In genomic region chr16:37598463-37598862, GRCm38 (mm10) we compare ENCODE assay signal across 22 mouse cellular contexts. TPM values are rescaled to one million over a fixed set of nuclear protein-coding genes. Genes with fewer than 3 reads are reported as not detected.
A peak's percentile ranks its signal among the peaks of the same experiment; 100 is the strongest.
DNase-seq lines count a peak whose midpoint lies in the region; ATAC-seq and TF ChIP-seq lines count a peak whose summit lies in the region.
"Had no signal": no experiment of that assay in that cellular context is flagged by ENCODE, and none has a peak within 500 bp of the region (broad histone marks: within the 10 kb centered on the region; RNA-seq: fewer than 3 reads in every experiment).

No protein-coding gene starts in this region.

- TF ChIP-seq CTCF in lung, adult 2 months (IDR thresholded peaks at IDR 0.05; ENCODE audit: insufficient read depth, low read length): no peak

- 78% methylated on average over 7 of the region's 7 CpGs for WGBS in lung, adult 2 months
- 68% methylated on average over 7 of the region's 7 CpGs for WGBS in intestine, embryonic 15.5 days
- WGBS in hindbrain, embryonic 14.5 days: 91% methylated on average over 7 of the region's 7 CpGs
- WGBS in midbrain, embryonic 15.5 days: 86% methylated on average over 7 of the region's 7 CpGs

- no peaks in the 10 kb centered on the region for H3K9me3 ChIP-seq in intestine, embryonic 15.5 days
- no peaks in the 10 kb centered on the region for H3K9me3 ChIP-seq in hindbrain, embryonic 14.5 days (ENCODE audit: control insufficient read depth, low read length)
- H3K9me3 ChIP-seq in midbrain, embryonic 15.5 days: no peaks in the 10 kb centered on the region
- H3K9me3 ChIP-seq: embryonic facial prominence, embryonic 10.5 days; forebrain, embryonic 13.5 days; heart, embryonic 10.5 days; heart, embryonic 15.5 days; hindbrain, embryonic 13.5 days had no signal

- DNase-seq in lung, adult 18-20 months: peak; percentile 36 to 60
- DNase-seq in lung, adult 2 months: no peak
- DNase-seq in R1 (ENCODE audit: low read depth, low spot score): peak; percentile 8
- DNase-seq in lung, postnatal 14 days: peak; percentile 22
- DNase-seq in hindbrain, embryonic 14.5 days (ENCODE audit: low spot score): no peak
- DNase-seq in spleen, adult 12 weeks (ENCODE audit: low spot score): no peak
- DNase-seq: adrenal gland, postnatal 14 days; cerebellum, adult 18-20 months; cerebellum, adult 9-11 months; forebrain, postnatal 0 days; gastrocnemius, adult 2 months; gastrocnemius, postnatal 25 days; heart, postnatal 14 days had no signal

- H3K4me1 ChIP-seq in lung, adult 2 months (ENCODE audit: control insufficient read depth, insufficient read depth, low read length): no peaks in the 10 kb centered on the region
- H3K4me1 ChIP-seq in intestine, embryonic 15.5 days (replicated peaks): no peaks in the 10 kb centered on the region
- H3K4me1 ChIP-seq in hindbrain, embryonic 14.5 days (replicated peaks; ENCODE audit: control insufficient read depth, insufficient read depth, low read length): no peaks in the 10 kb centered on the region
- H3K4me1 ChIP-seq in midbrain, embryonic 15.5 days: no peaks in the 10 kb centered on the region
- H3K4me1 ChIP-seq: embryonic facial prominence, embryonic 10.5 days; forebrain, embryonic 13.5 days; heart, embryonic 15.5 days; hindbrain, embryonic 13.5 days had no signal

- no peak overlapping the region for H3K27ac ChIP-seq in intestine, embryonic 15.5 days
- H3K27ac ChIP-seq in hindbrain, embryonic 14.5 days: no peak overlapping the region
- no peak overlapping the region for H3K27ac ChIP-seq in midbrain, embryonic 15.5 days
- H3K27ac ChIP-seq: embryonic facial prominence, embryonic 10.5 days; forebrain, embryonic 13.5 days; gastrocnemius, adult 2 months; heart, embryonic 10.5 days; heart, embryonic 15.5 days; hindbrain, embryonic 13.5 days had no signal

- H3K4me2 ChIP-seq in intestine, embryonic 15.5 days (replicated peaks): no peak overlapping the region
- no peak overlapping the region for H3K4me2 ChIP-seq in hindbrain, embryonic 14.5 days (replicated peaks)
- H3K4me2 ChIP-seq in midbrain, embryonic 15.5 days: no peak overlapping the region
- H3K4me2 ChIP-seq: forebrain, embryonic 13.5 days; heart, embryonic 15.5 days; hindbrain, embryonic 13.5 days had no signal

- H3K27me3 ChIP-seq in intestine, embryonic 15.5 days (replicated peaks): no peaks in the 10 kb centered on the region
- H3K27me3 ChIP-seq in hindbrain, embryonic 14.5 days (ENCODE audit: control insufficient read depth, insufficient read depth, low read length): no peaks in the 10 kb centered on the region
- H3K27me3 ChIP-seq in midbrain, embryonic 15.5 days (replicated peaks): no peaks in the 10 kb centered on the region
- H3K27me3 ChIP-seq: forebrain, embryonic 13.5 days; heart, embryonic 15.5 days; hindbrain, embryonic 13.5 days had no signal

- no peak overlapping the region for H3K9ac ChIP-seq in intestine, embryonic 15.5 days
- H3K9ac ChIP-seq in hindbrain, embryonic 14.5 days: no peak overlapping the region
- H3K9ac ChIP-seq in midbrain, embryonic 15.5 days: no peak overlapping the region
- H3K9ac ChIP-seq: forebrain, embryonic 13.5 days; forebrain, postnatal 0 days; heart, embryonic 15.5 days; hindbrain, embryonic 13.5 days had no signal

- H3K36me3 ChIP-seq in intestine, embryonic 15.5 days: no peaks in the 10 kb centered on the region
- no peaks in the 10 kb centered on the region for H3K36me3 ChIP-seq in hindbrain, embryonic 14.5 days (replicated peaks; ENCODE audit: control insufficient read depth, insufficient read depth)
- no peaks in the 10 kb centered on the region for H3K36me3 ChIP-seq in midbrain, embryonic 15.5 days (replicated peaks)
- H3K36me3 ChIP-seq: embryonic facial prominence, embryonic 10.5 days; heart, embryonic 10.5 days; heart, embryonic 15.5 days; hindbrain, embryonic 13.5 days had no signal

- no peak for TF ChIP-seq POLR2A in lung, adult 2 months (IDR thresholded peaks at IDR 0.05; ENCODE audit: borderline replicate concordance, extremely low read depth, low read depth, low read length)

- peak; percentile 87 for ATAC-seq in intestine, embryonic 15.5 days
- no peak for ATAC-seq in hindbrain, embryonic 14.5 days (ENCODE audit: low FRiP score)
- ATAC-seq in midbrain, embryonic 15.5 days (replicated peaks): no peak
- ATAC-seq: activated CD4-positive, CD25-positive, alpha-beta regulatory T cell, adult 4 months; forebrain, embryonic 13.5 days; forebrain, postnatal 0 days had no signal

- H3K4me3 ChIP-seq in lung, adult 2 months (replicated peaks; ENCODE audit: extremely low read depth, low read depth, low read length): no peak overlapping the region
- no peak overlapping the region for H3K4me3 ChIP-seq in intestine, embryonic 15.5 days (replicated peaks)
- H3K4me3 ChIP-seq in hindbrain, embryonic 14.5 days (replicated peaks; ENCODE audit: low read length): no peak overlapping the region
- no peak overlapping the region for H3K4me3 ChIP-seq in midbrain, embryonic 15.5 days
- H3K4me3 ChIP-seq: embryonic facial prominence, embryonic 10.5 days; forebrain, embryonic 13.5 days; gastrocnemius, adult 2 months; heart, embryonic 10.5 days; heart, embryonic 15.5 days; hindbrain, embryonic 13.5 days had no signal

RNA-seq across cellular contexts. Expression of gene Hgd, which starts 18.5 kb away (rescaled TPM):
- polyA plus RNA-seq in lung, adult 2 months (2012; rRNA removed): 0.25 and 0.31 TPM in 2 replicates
- polyA plus RNA-seq in intestine, embryonic 15.5 days (2015; fragmentation: Nextera tagmentation; extraction: Ambion mirVana): 1.0 and 1.4 TPM in 2 replicates
- polyA plus RNA-seq in hindbrain, embryonic 14.5 days (2014; fragmentation: Nextera tagmentation; extraction: Ambion mirVana): 0.13 TPM in 1 of 2 replicates, not detected in the other
- 0.14 and 0.37 TPM in 2 replicates for polyA plus RNA-seq in midbrain, embryonic 15.5 days (2015; fragmentation: Nextera tagmentation; extraction: Ambion mirVana)
- polyA plus RNA-seq: activated CD4-positive, CD25-positive, alpha-beta regulatory T cell, adult 4 months; embryonic facial prominence, embryonic 14.5 days; forebrain, postnatal 0 days had no signal

RNA-seq across cellular contexts. Expression of gene Ndufb4, which starts 55.8 kb away (rescaled TPM):
- 48.9 and 56.6 TPM in 2 replicates for polyA plus RNA-seq in lung, adult 2 months (2012; rRNA removed)
- polyA plus RNA-seq in intestine, embryonic 15.5 days (2015; fragmentation: Nextera tagmentation; extraction: Ambion mirVana): 58.4 and 71.7 TPM in 2 replicates
- polyA plus RNA-seq in hindbrain, embryonic 14.5 days (2014; fragmentation: Nextera tagmentation; extraction: Ambion mirVana): 64.5 and 69.9 TPM in 2 replicates
- polyA plus RNA-seq in midbrain, embryonic 15.5 days (2015; fragmentation: Nextera tagmentation; extraction: Ambion mirVana): 46.3 and 49.9 TPM in 2 replicates

RNA-seq across cellular contexts. Expression of gene Rabl3, which starts 58.8 kb away (rescaled TPM):
- polyA plus RNA-seq in lung, adult 2 months (2012; rRNA removed): 2.0 and 3.4 TPM in 2 replicates
- polyA plus RNA-seq in intestine, embryonic 15.5 days (2015; fragmentation: Nextera tagmentation; extraction: Ambion mirVana): 30.6 and 31.1 TPM in 2 replicates
- polyA plus RNA-seq in hindbrain, embryonic 14.5 days (2014; fragmentation: Nextera tagmentation; extraction: Ambion mirVana): 18.4 and 18.5 TPM in 2 replicates
- polyA plus RNA-seq in midbrain, embryonic 15.5 days (2015; fragmentation: Nextera tagmentation; extraction: Ambion mirVana): 18.9 and 19.9 TPM in 2 replicates

RNA-seq across cellular contexts. Expression of gene Gtf2e1, which starts 58.9 kb away (rescaled TPM):
- 3.7 and 5.0 TPM in 2 replicates for polyA plus RNA-seq in lung, adult 2 months (2012; rRNA removed)
- polyA plus RNA-seq in intestine, embryonic 15.5 days (2015; fragmentation: Nextera tagmentation; extraction: Ambion mirVana): 18.2 and 20.4 TPM in 2 replicates
- 29.0 and 33.4 TPM in 2 replicates for polyA plus RNA-seq in hindbrain, embryonic 14.5 days (2014; fragmentation: Nextera tagmentation; extraction: Ambion mirVana)
- polyA plus RNA-seq in midbrain, embryonic 15.5 days (2015; fragmentation: Nextera tagmentation; extraction: Ambion mirVana): 32.0 and 32.4 TPM in 2 replicates

Comparison
In these comparisons a context has a peak if more than half of its experiments do, and no peak if none do; other contexts are left out.
1. DNase-seq: peak in lung, adult 18-20 months (2 of 2), R1 (single experiment) and lung, postnatal 14 days (single experiment); none in lung, adult 2 months (single experiment), hindbrain, embryonic 14.5 days (single experiment) and spleen, adult 12 weeks (single experiment).